Mouse (Mus musculus) kidney, postnatal 0 days (tissue): ENCODE data around the gene Sh2b3. TPM values are rescaled to one million over a fixed set of nuclear protein-coding genes. Genes with fewer than 3 reads are reported as not detected.

Experiments
- ATAC-seq: fragments of 200-750 bp; cut with Nextera tagmentation; replicated peaks from 2 replicates; pipeline ENCODE4 v1.8.0; 2017; ENCODE audit warnings: low read depth, moderate number of reproducible peaks, moderate TSS enrichment, moderate library complexity; ENCODE audit not compliant: low FRiP score
- DNase-seq: peaks from one replicate; pipeline ENCODE4 v3.0.0-alpha.2; 2016; ENCODE audit warnings: low spot score
- H3K27ac ChIP-seq: fragments of 300-500 bp; sonication (generic); 2 replicates; pipeline ENCODE4 v1.5.1; 2014; ENCODE audit warnings: mild to moderate bottlenecking
- H3K27me3 ChIP-seq: fragments of 300-500 bp; sonication (generic); 2 replicates; pipeline ENCODE4 v1.6.1; 2014; ENCODE audit warnings: low read length, mixed read lengths; ENCODE audit not compliant: insufficient read depth
- H3K36me3 ChIP-seq: fragments of 300-500 bp; sonication (generic); 2 replicates; pipeline ENCODE4 v1.6.1; 2014; ENCODE audit warnings: low read length, mixed read lengths; ENCODE audit not compliant: insufficient read depth
- H3K4me1 ChIP-seq: fragments of 300-500 bp; sonication (generic); replicated peaks from 2 replicates; pipeline ENCODE4 v1.6.1; 2014; ENCODE audit warnings: antibody characterized with exemption, low read length, mixed read lengths; ENCODE audit not compliant: insufficient read depth
- H3K4me2 ChIP-seq: fragments of 300-500 bp; sonication (generic); 2 replicates; pipeline ENCODE4 v1.6.1; 2014; ENCODE audit warnings: mild to moderate bottlenecking, low read length, moderate library complexity, mixed read lengths
- H3K4me3 ChIP-seq: fragments of 300-500 bp; sonication (generic); replicated peaks from 2 replicates; pipeline ENCODE4 v1.5.1; 2014; ENCODE audit warnings: low read depth, low read length
- H3K9ac ChIP-seq: fragments of 300-500 bp; sonication (generic); 2 replicates; pipeline ENCODE4 v1.6.1; 2014; ENCODE audit warnings: low read depth, low read length
- H3K9me3 ChIP-seq: fragments of 300-500 bp; sonication (generic); replicated peaks from 2 replicates; pipeline ENCODE4 v1.6.1; 2016; ENCODE audit warnings: low read length, inconsistent platforms, mixed read lengths
- CTCF ChIP-seq: IDR thresholded peaks from 2 replicates; pipeline ENCODE4 v1.5.1; 2016; ENCODE audit warnings: antibody characterized with exemption, low read depth, mild to moderate bottlenecking, moderate library complexity
- WGBS: fragments of 180-500 bp; shearing (Covaris S2); extraction: QIAGEN DNeasy Blood & Tissue Kit; methylation state at CpG from one replicate; pipeline ENCODE4 v1.1.7; 2014; 5-methylcytosine and 5-hydroxymethylcytosine counted together
- polyA plus RNA-seq: library from polyadenylated mRNA; unstranded; fragments of >200 nt; fragmentation: Nextera tagmentation; extraction: Ambion mirVana; gene quantifications from 2 replicates; pipeline ENCODE4 v1.2.1, GENCODE M21; 2015

Sh2b3 gene
- polyA plus RNA-seq, 1 experiment from 2014 or later, result 21.0 TPM

- Histone ChIP-seq H3K9me3 (no peaks in the 10 kb centered on the region), H3K36me3 (0 out of 2 replicates have a peak, but pooled peaks cover 3% of the 10 kb centered on the region), H3K27ac (peak overlapping the region; percentile 93), H3K4me1 (peaks cover 50% of the 10 kb centered on the region), H3K4me2 (peak overlapping the region; percentile 75), H3K9ac (peak overlapping the region; percentile 83; the same call in 1 of the 2 replicates), H3K4me3 (peak overlapping the region; percentile 85), H3K27me3 (no peaks in the 10 kb centered on the region)
- WGBS, result 47% methylated on average over 7 of the region's 7 CpGs
- DNase-seq, result no peak
- ATAC-seq, result no peak
- TF ChIP-seq CTCF, result no peak
Measured at GRCm38 (mm10) chr5:121834241-121834606, 3.2 kb downstream of the Sh2b3 start.

- no peaks in the 10 kb centered on the region for H3K27me3 ChIP-seq
- TF ChIP-seq CTCF, result 0 out of 2 replicates have a peak, but pooled peaks have one; percentile 7
- peaks cover 50% of the 10 kb centered on the region for H3K4me1 ChIP-seq
- peak overlapping the region; percentile 75 for H3K4me2 ChIP-seq
- WGBS, result 22% methylated on average over 10 of the region's 10 CpGs
- peak; percentile 30 for ATAC-seq
- H3K4me3 ChIP-seq, result peak overlapping the region; percentile 85; the same call in 1 of the 2 replicates
- H3K9ac ChIP-seq, result peak overlapping the region; percentile 42
- H3K9me3 ChIP-seq, result no peaks in the 10 kb centered on the region
- 0 out of 2 replicates have a peak, but pooled peaks cover 3% of the 10 kb centered on the region for H3K36me3 ChIP-seq
- peak; percentile 83 for DNase-seq
- H3K27ac ChIP-seq, result peak overlapping the region; percentile 93; the same call in 1 of the 2 replicates
Measured at GRCm38 (mm10) chr5:121833572-121834240, 3.7 kb downstream of the Sh2b3 start.

GRCm38 (mm10) chr5:121833159-121833558 is 4.3 kb downstream of the Sh2b3 start:
- Histone ChIP-seq H3K27ac (peak overlapping the region; percentile 64; the same call in 1 of the 2 replicates), H3K9me3 (no peaks in the 10 kb centered on the region), H3K27me3 (no peaks in the 10 kb centered on the region), H3K4me1 (peaks cover 48% of the 10 kb centered on the region), H3K9ac (peak overlapping the region; percentile 42; the same call in 1 of the 2 replicates), H3K4me2 (peak overlapping the region; percentile 75), H3K4me3 (peak overlapping the region; percentile 85; the same call in 1 of the 2 replicates), H3K36me3 (0 out of 2 replicates have a peak, but pooled peaks cover 3% of the 10 kb centered on the region)
- DNase-seq, result no peak
- TF ChIP-seq CTCF, result no peak
- 75% methylated on average over 2 of the region's 2 CpGs for WGBS
- ATAC-seq, result no peak

- Histone ChIP-seq H3K36me3 (0 out of 2 replicates have a peak, but pooled peaks cover 4% of the 10 kb centered on the region), H3K9ac (0 out of 2 replicates have a peak overlapping the region, but pooled peaks have one; percentile 13), H3K9me3 (no peaks in the 10 kb centered on the region), H3K27ac (0 out of 2 replicates have a peak overlapping the region, but pooled peaks have one; percentile 64), H3K4me2 (peak overlapping the region; percentile 75; the same call in 1 of the 2 replicates), H3K4me1 (peaks cover 42% of the 10 kb centered on the region), H3K4me3 (no peak overlapping the region), H3K27me3 (no peaks in the 10 kb centered on the region)
- no peak for TF ChIP-seq CTCF
- no peak for ATAC-seq
- 71% methylated on average over 6 of the region's 6 CpGs for WGBS
- peak; percentile 66 for DNase-seq
Measured at GRCm38 (mm10) chr5:121832376-121833155, 4.9 kb downstream of the Sh2b3 start.

- no peak overlapping the region for H3K4me3 ChIP-seq
- H3K4me1 ChIP-seq, result peaks cover 42% of the 10 kb centered on the region
- no peaks in the 10 kb centered on the region for H3K9me3 ChIP-seq
- no peak for ATAC-seq
- H3K9ac ChIP-seq, result no peak overlapping the region
- no peak for TF ChIP-seq CTCF
- H3K27ac ChIP-seq, result no peak overlapping the region
- H3K27me3 ChIP-seq, result no peaks in the 10 kb centered on the region
- H3K36me3 ChIP-seq, result peaks cover 12% of the 10 kb centered on the region; the same call in 1 of the 2 replicates
- DNase-seq, result no peak
- H3K4me2 ChIP-seq, result no peak overlapping the region
- WGBS, result 92% methylated on average over 6 of the region's 6 CpGs
Measured at GRCm38 (mm10) chr5:121831002-121831601, 6.3 kb downstream of the Sh2b3 start.
